Mouse (Mus musculus) urinary bladder, postnatal 25 days (tissue): ENCODE data around the gene Slc22a8.

Experiments
- DNase-seq: peaks from one replicate; pipeline ENCODE4 v3.0.0; 2022; ENCODE audit warnings: low spot score

Gene Slc22a8

GRCm38 (mm10) chr19:8599229-8599628 is 8.2 kb downstream of the Slc22a8 start:
- no peak for DNase-seq

- no peak for DNase-seq
Observed at GRCm38 (mm10) chr19:8601922-8602321, 10.9 kb downstream of the Slc22a8 start.

- DNase-seq: no peak
Observed at GRCm38 (mm10) chr19:8602914-8603313, 11.9 kb downstream of the Slc22a8 start.

GRCm38 (mm10) chr19:8604536-8605240 is 13.6 kb downstream of the Slc22a8 start:
- DNase-seq: no peak

- no peak for DNase-seq
Observed at GRCm38 (mm10) chr19:8605241-8605558, 14.1 kb downstream of the Slc22a8 start.

- no peak for DNase-seq
Observed at GRCm38 (mm10) chr19:8611358-8612123, 20.5 kb downstream of the Slc22a8 start.

- no peak for DNase-seq
Observed at GRCm38 (mm10) chr19:8613111-8613510, 22.1 kb downstream of the Slc22a8 start.

- no peak for DNase-seq
Observed at GRCm38 (mm10) chr19:8614343-8614742, 23.3 kb downstream of the Slc22a8 start.

- no peak for DNase-seq
Observed at GRCm38 (mm10) chr19:8616314-8616713, 25.3 kb downstream of the Slc22a8 start.

GRCm38 (mm10) chr19:8617904-8618303 is 26.9 kb downstream of the Slc22a8 start, which contains the start of gene Slc22a6:
TSS of gene Slc22a6 (plus strand) at chr19:8618039.
- no peak for DNase-seq

- no peak for DNase-seq
Observed at GRCm38 (mm10) chr19:8621098-8621497, 30.0 kb downstream of the Slc22a8 start.

- DNase-seq: no peak
Observed at GRCm38 (mm10) chr19:8630249-8630648, 39.2 kb downstream of the Slc22a8 start.

GRCm38 (mm10) chr19:8630826-8631225 is 39.8 kb downstream of the Slc22a8 start:
- DNase-seq: no peak

GRCm38 (mm10) chr19:8632029-8632428 is 41.0 kb downstream of the Slc22a8 start:
- DNase-seq: no peak

- DNase-seq: no peak
Observed at GRCm38 (mm10) chr19:8642086-8642485, 51.0 kb downstream of the Slc22a8 start.

GRCm38 (mm10) chr19:8646393-8646792 is 55.3 kb downstream of the Slc22a8 start:
- no peak for DNase-seq

- no peak for DNase-seq
Observed at GRCm38 (mm10) chr19:8655833-8656232, 64.8 kb downstream of the Slc22a8 start.

GRCm38 (mm10) chr19:8656341-8656740 is 65.3 kb downstream of the Slc22a8 start:
- no peak for DNase-seq
